Mouse (Mus musculus): Measurements from ENCODE around the gene Cd3e. TPM values are rescaled to one million over a fixed set of nuclear protein-coding genes. Genes with fewer than 3 reads are reported as not detected.

Gene Cd3e
- total RNA-seq, 2 experiments from 2014 or later, result not detected

- peak in 1 of 2 experiments; percentile 4 for DNase-seq (ENCODE audit: low spot score in 2 of 2)
Measured at GRCm38 (mm10) chr9:45018031-45018430, 8.6 kb upstream of the Cd3e start.

GRCm38 (mm10) chr9:45015841-45016240 lies 6.4 kb upstream of the Cd3e start:
- no peak for DNase-seq (ENCODE audit: low spot score in 2 of 2)

- DNase-seq (ENCODE audit: low spot score in 2 of 2), result no peak
Measured at GRCm38 (mm10) chr9:45014879-45015278, 5.5 kb upstream of the Cd3e start.

- DNase-seq (ENCODE audit: low spot score in 2 of 2), result no peak
Measured at GRCm38 (mm10) chr9:45011291-45011690, 1.9 kb upstream of the Cd3e start.

- DNase-seq (ENCODE audit: low spot score in 2 of 2), result no peak
Measured at GRCm38 (mm10) chr9:45010461-45010860, 1.0 kb upstream of the Cd3e start.

GRCm38 (mm10) chr9:45008342-45008741 lies 1.1 kb downstream of the Cd3e start:
- DNase-seq (ENCODE audit: low spot score in 2 of 2), result no peak

GRCm38 (mm10) chr9:45007404-45007803 lies 2.0 kb downstream of the Cd3e start:
- DNase-seq (ENCODE audit: low spot score in 2 of 2), result no peak

- no peak for DNase-seq (ENCODE audit: low spot score in 2 of 2)
Measured at GRCm38 (mm10) chr9:45000249-45000648, 9.2 kb downstream of the Cd3e start.

GRCm38 (mm10) chr9:44999776-45000175 lies 9.7 kb downstream of the Cd3e start:
- no peak for DNase-seq (ENCODE audit: low spot score in 2 of 2)

- peak in 1 of 2 experiments; percentile 16 for DNase-seq (ENCODE audit: low spot score in 2 of 2)
Measured at GRCm38 (mm10) chr9:44999171-44999570, 10.3 kb downstream of the Cd3e start.

GRCm38 (mm10) chr9:44998138-44998537 lies 11.3 kb downstream of the Cd3e start:
- DNase-seq (ENCODE audit: low spot score in 2 of 2), result no peak

GRCm38 (mm10) chr9:44996590-44996989 lies 12.8 kb downstream of the Cd3e start:
- no peak for DNase-seq (ENCODE audit: low spot score in 2 of 2)

- DNase-seq (ENCODE audit: low spot score in 2 of 2), result no peak
Measured at GRCm38 (mm10) chr9:44994962-44995361, 14.5 kb downstream of the Cd3e start.

- DNase-seq (ENCODE audit: low spot score in 2 of 2), result no peak
Measured at GRCm38 (mm10) chr9:44993268-44993667, 16.2 kb downstream of the Cd3e start.

GRCm38 (mm10) chr9:44992271-44992670 lies 17.2 kb downstream of the Cd3e start:
- DNase-seq (ENCODE audit: low spot score in 2 of 2), result no peak

GRCm38 (mm10) chr9:44991821-44992220 lies 17.6 kb downstream of the Cd3e start:
- DNase-seq (ENCODE audit: low spot score in 2 of 2), result no peak

- DNase-seq (ENCODE audit: low spot score in 2 of 2), result no peak
Measured at GRCm38 (mm10) chr9:44986976-44987375, 22.5 kb downstream of the Cd3e start.

- DNase-seq (ENCODE audit: low spot score in 2 of 2), result no peak
Measured at GRCm38 (mm10) chr9:44986242-44986781, 23.1 kb downstream of the Cd3e start.

- DNase-seq (ENCODE audit: low spot score in 2 of 2), result no peak
Measured at GRCm38 (mm10) chr9:44985721-44986161, 23.7 kb downstream of the Cd3e start.

GRCm38 (mm10) chr9:44983001-44983400 lies 26.4 kb downstream of the Cd3e start:
- no peak for DNase-seq (ENCODE audit: low spot score in 2 of 2)

GRCm38 (mm10) chr9:44982531-44982930 lies 26.9 kb downstream of the Cd3e start:
- no peak for DNase-seq (ENCODE audit: low spot score in 2 of 2)

GRCm38 (mm10) chr9:44982081-44982480 lies 27.3 kb downstream of the Cd3e start:
- DNase-seq (ENCODE audit: low spot score in 2 of 2), result no peak

GRCm38 (mm10) chr9:44981676-44982075 lies 27.8 kb downstream of the Cd3e start, which contains the start of gene Cd3d:
Gene Cd3d, plus strand, starts transcription at chr9:44981786.
- DNase-seq (ENCODE audit: low spot score in 2 of 2), result no peak

GRCm38 (mm10) chr9:44981104-44981503 lies 28.3 kb downstream of the Cd3e start:
- no peak for DNase-seq (ENCODE audit: low spot score in 2 of 2)

All from layer of hippocampus, adult 18-20 months (tissue).